ENCODE assay signal across 10 mouse cellular contexts in the genomic region with DNA sequence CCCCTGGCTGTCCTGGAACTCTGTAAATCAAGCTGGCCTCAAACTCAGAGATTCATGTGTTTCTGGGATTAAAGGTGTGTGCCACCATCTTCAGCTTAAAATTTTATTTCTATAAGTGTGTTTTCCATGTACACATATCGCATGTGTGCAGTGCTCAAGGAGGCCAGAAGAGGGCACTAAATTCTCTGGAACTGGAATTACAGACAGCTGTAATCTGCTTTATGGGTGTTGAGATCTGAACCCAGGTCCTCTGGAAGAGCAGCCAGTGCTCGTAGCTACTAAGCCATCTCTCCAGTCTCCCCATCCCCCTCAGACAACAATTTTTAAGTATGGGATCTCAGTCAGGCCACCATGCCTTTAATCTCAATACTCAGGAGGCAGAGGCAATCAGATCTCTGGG. TPM values are rescaled to one million over a fixed set of nuclear protein-coding genes. Genes with fewer than 3 reads are reported as not detected.
DNase-seq lines count a peak whose midpoint lies in the region; ATAC-seq lines count a peak whose summit lies in the region.
"Had no signal": no experiment of that assay in that cellular context is flagged by ENCODE, and none has a peak within 500 bp of the region (broad histone marks: within the 10 kb centered on the region; RNA-seq: fewer than 3 reads in every experiment).

No protein-coding gene starts in this region.

- no peak overlapping the region for H3K9ac ChIP-seq in forebrain, embryonic 14.5 days (ENCODE audit: low read length)
- no peak overlapping the region for H3K9ac ChIP-seq in forebrain, embryonic 15.5 days (replicated peaks)
- H3K9ac ChIP-seq in neural tube, embryonic 15.5 days (replicated peaks) = no peak overlapping the region
- H3K9ac ChIP-seq: limb, embryonic 13.5 days had no signal

- no peak overlapping the region for H3K27ac ChIP-seq in forebrain, embryonic 14.5 days (ENCODE audit: low read depth, low read length)
- H3K27ac ChIP-seq in forebrain, embryonic 15.5 days (replicated peaks) = no peak overlapping the region
- no peak overlapping the region for H3K27ac ChIP-seq in neural tube, embryonic 15.5 days (replicated peaks)
- H3K27ac ChIP-seq in forebrain, embryonic 10.5 days = no peak overlapping the region
- H3K27ac ChIP-seq: limb, embryonic 13.5 days had no signal

- H3K4me1 ChIP-seq in forebrain, embryonic 14.5 days (ENCODE audit: control insufficient read depth, insufficient read depth, low read length) = no peaks in the 10 kb centered on the region
- no peaks in the 10 kb centered on the region for H3K4me1 ChIP-seq in forebrain, embryonic 15.5 days
- no peaks in the 10 kb centered on the region for H3K4me1 ChIP-seq in neural tube, embryonic 15.5 days
- H3K4me1 ChIP-seq in forebrain, embryonic 10.5 days = peaks cover 11% of the 10 kb centered on the region

- peak; percentile 33 for DNase-seq in forebrain, embryonic 14.5 days (ENCODE audit: low spot score)
- DNase-seq in urinary bladder, postnatal 14 days (ENCODE audit: low spot score) = peak; percentile 33
- no peak for DNase-seq in urinary bladder, postnatal 4 days (ENCODE audit: low spot score in 2 of 2)
- DNase-seq in lung, postnatal 10 days = peak; percentile 49
- no peak for DNase-seq in cerebellum, adult 18-20 months
- no peak for DNase-seq in forebrain, embryonic 10.5 days (ENCODE audit: extremely low spot score, low spot score)

- ATAC-seq in forebrain, embryonic 14.5 days = no peak
- no peak for ATAC-seq in forebrain, embryonic 15.5 days (replicated peaks)
- no peak for ATAC-seq in neural tube, embryonic 15.5 days (ENCODE audit: low FRiP score)

- no peak overlapping the region for H3K4me2 ChIP-seq in forebrain, embryonic 14.5 days (ENCODE audit: low read length)
- no peak overlapping the region for H3K4me2 ChIP-seq in forebrain, embryonic 15.5 days (replicated peaks)
- no peak overlapping the region for H3K4me2 ChIP-seq in neural tube, embryonic 15.5 days
- H3K4me2 ChIP-seq: limb, embryonic 13.5 days had no signal

- no peak overlapping the region for H3K4me3 ChIP-seq in forebrain, embryonic 14.5 days (ENCODE audit: low read depth, low read length)
- H3K4me3 ChIP-seq in forebrain, embryonic 15.5 days = no peak overlapping the region
- no peak overlapping the region for H3K4me3 ChIP-seq in neural tube, embryonic 15.5 days (replicated peaks)
- no peak overlapping the region for H3K4me3 ChIP-seq in forebrain, embryonic 10.5 days
- H3K4me3 ChIP-seq: limb, embryonic 13.5 days had no signal

- H3K27me3 ChIP-seq in forebrain, embryonic 14.5 days (replicated peaks; ENCODE audit: control insufficient read depth, insufficient read depth, low read length) = no peaks in the 10 kb centered on the region
- H3K27me3 ChIP-seq in forebrain, embryonic 15.5 days = no peaks in the 10 kb centered on the region
- H3K27me3 ChIP-seq in neural tube, embryonic 15.5 days (replicated peaks) = no peaks in the 10 kb centered on the region
- no peaks in the 10 kb centered on the region for H3K27me3 ChIP-seq in forebrain, embryonic 10.5 days (ENCODE audit: poor library complexity, severe bottlenecking)
- H3K27me3 ChIP-seq: limb, embryonic 13.5 days had no signal

- no peaks in the 10 kb centered on the region for H3K9me3 ChIP-seq in forebrain, embryonic 14.5 days (replicated peaks; ENCODE audit: control insufficient read depth, low read length)
- no peaks in the 10 kb centered on the region for H3K9me3 ChIP-seq in forebrain, embryonic 15.5 days
- no peaks in the 10 kb centered on the region for H3K9me3 ChIP-seq in neural tube, embryonic 15.5 days (replicated peaks)
- no peaks in the 10 kb centered on the region for H3K9me3 ChIP-seq in forebrain, embryonic 10.5 days
- H3K9me3 ChIP-seq: limb, embryonic 13.5 days had no signal

- no peaks in the 10 kb centered on the region for H3K36me3 ChIP-seq in forebrain, embryonic 14.5 days (ENCODE audit: control insufficient read depth, insufficient read depth, low read length)
- H3K36me3 ChIP-seq in forebrain, embryonic 15.5 days = no peaks in the 10 kb centered on the region
- peaks cover 4% of the 10 kb centered on the region; the same call in 1 of the 2 replicates for H3K36me3 ChIP-seq in neural tube, embryonic 15.5 days
- peaks cover 8% of the 10 kb centered on the region for H3K36me3 ChIP-seq in forebrain, embryonic 10.5 days (replicated peaks)

- 97% methylated on average over 2 of the region's 2 CpGs for WGBS in forebrain, embryonic 14.5 days
- 94% methylated on average over 2 of the region's 2 CpGs for WGBS in forebrain, embryonic 15.5 days
- 94% methylated on average over 2 of the region's 2 CpGs for WGBS in neural tube, embryonic 15.5 days
- WGBS in forebrain, embryonic 10.5 days = 88% methylated on average over 2 of the region's 2 CpGs

RNA-seq across cellular contexts. Expression of a gene that starts 6.8 kb away (rescaled TPM):
- polyA plus RNA-seq in forebrain, embryonic 14.5 days (2014; fragmentation: Nextera tagmentation; extraction: Ambion mirVana) = 132 and 154 TPM in 2 replicates
- 119 and 130 TPM in 2 replicates for polyA plus RNA-seq in forebrain, embryonic 15.5 days (2015; fragmentation: Nextera tagmentation; extraction: Ambion mirVana)
- 77.8 and 119 TPM in 2 replicates for polyA plus RNA-seq in neural tube, embryonic 15.5 days (2015; fragmentation: Nextera tagmentation; extraction: Ambion mirVana)
- polyA plus RNA-seq in forebrain, embryonic 10.5 days (2016; fragmentation: Nextera tagmentation; extraction: Ambion mirVana) = 294 and 319 TPM in 2 replicates

RNA-seq across cellular contexts. Expression of a gene that starts 24.1 kb away (rescaled TPM):
- 8.2 and 9.0 TPM in 2 replicates for polyA plus RNA-seq in forebrain, embryonic 14.5 days (2014; fragmentation: Nextera tagmentation; extraction: Ambion mirVana)
- 7.6 and 9.2 TPM in 2 replicates for polyA plus RNA-seq in forebrain, embryonic 15.5 days (2015; fragmentation: Nextera tagmentation; extraction: Ambion mirVana)
- 11.2 and 99.1 TPM in 2 replicates for polyA plus RNA-seq in neural tube, embryonic 15.5 days (2015; fragmentation: Nextera tagmentation; extraction: Ambion mirVana)
- 13.9 and 15.7 TPM in 2 replicates for polyA plus RNA-seq in forebrain, embryonic 10.5 days (2016; fragmentation: Nextera tagmentation; extraction: Ambion mirVana)

RNA-seq across cellular contexts. Expression of a gene that starts 29.0 kb away (rescaled TPM):
- polyA plus RNA-seq in forebrain, embryonic 14.5 days (2014; fragmentation: Nextera tagmentation; extraction: Ambion mirVana) = not detected in 2 replicates
- 0.25 and 0.41 TPM in 2 replicates for polyA plus RNA-seq in forebrain, embryonic 15.5 days (2015; fragmentation: Nextera tagmentation; extraction: Ambion mirVana)
- 1.3 TPM in 1 of 2 replicates, not detected in the other for polyA plus RNA-seq in neural tube, embryonic 15.5 days (2015; fragmentation: Nextera tagmentation; extraction: Ambion mirVana)
- 1.2 TPM in 2 replicates for polyA plus RNA-seq in forebrain, embryonic 10.5 days (2016; fragmentation: Nextera tagmentation; extraction: Ambion mirVana)
- polyA plus RNA-seq: neural tube, embryonic 14.5 days had no signal

RNA-seq across cellular contexts. Expression of a gene that starts 35.9 kb away (rescaled TPM):
- polyA plus RNA-seq in forebrain, embryonic 14.5 days (2014; fragmentation: Nextera tagmentation; extraction: Ambion mirVana) = 1,632 and 1,731 TPM in 2 replicates
- polyA plus RNA-seq in forebrain, embryonic 15.5 days (2015; fragmentation: Nextera tagmentation; extraction: Ambion mirVana) = 2,102 and 2,181 TPM in 2 replicates
- polyA plus RNA-seq in neural tube, embryonic 15.5 days (2015; fragmentation: Nextera tagmentation; extraction: Ambion mirVana) = 1,442 and 1,675 TPM in 2 replicates
- polyA plus RNA-seq in forebrain, embryonic 10.5 days (2016; fragmentation: Nextera tagmentation; extraction: Ambion mirVana) = 1,441 and 1,446 TPM in 2 replicates

RNA-seq across cellular contexts. Expression of a gene that starts 51.1 kb away (rescaled TPM):
- 259 and 316 TPM in 2 replicates for polyA plus RNA-seq in forebrain, embryonic 14.5 days (2014; fragmentation: Nextera tagmentation; extraction: Ambion mirVana)
- 223 and 225 TPM in 2 replicates for polyA plus RNA-seq in forebrain, embryonic 15.5 days (2015; fragmentation: Nextera tagmentation; extraction: Ambion mirVana)
- 205 and 232 TPM in 2 replicates for polyA plus RNA-seq in neural tube, embryonic 15.5 days (2015; fragmentation: Nextera tagmentation; extraction: Ambion mirVana)
- polyA plus RNA-seq in forebrain, embryonic 10.5 days (2016; fragmentation: Nextera tagmentation; extraction: Ambion mirVana) = 298 and 315 TPM in 2 replicates

Comparison
In these comparisons a context has a peak if more than half of its experiments do, and no peak if none do; other contexts are left out.
1. DNase-seq: peak in forebrain, embryonic 14.5 days (single experiment), urinary bladder, postnatal 14 days (single experiment) and lung, postnatal 10 days (single experiment); none in urinary bladder, postnatal 4 days (0 of 2), cerebellum, adult 18-20 months (0 of 2) and forebrain, embryonic 10.5 days (single experiment).